Mouse (Mus musculus) stomach, postnatal 0 days (tissue): ENCODE results near the gene Ptprn2. TPM values are rescaled to one million over a fixed set of nuclear protein-coding genes. Genes with fewer than 3 reads are reported as not detected.

Experiments
- ATAC-seq: fragments of 200-750 bp; cut with Nextera tagmentation; 2 replicates; pipeline ENCODE4 v1.8.0; 2017; ENCODE audit not compliant: low FRiP score, low TSS enrichment
- DNase-seq: peaks from one replicate; pipeline ENCODE4 v3.0.0-alpha.2; 2016; ENCODE audit warnings: low spot score
- H3K27ac ChIP-seq: fragments of 300-500 bp; sonication (generic); replicated peaks from 2 replicates; pipeline ENCODE4 v1.5.1; 2014; ENCODE audit warnings: mild to moderate bottlenecking, control low read depth
- H3K27me3 ChIP-seq: fragments of 300-500 bp; sonication (generic); 2 replicates; pipeline ENCODE4 v1.6.1; 2014; ENCODE audit warnings: low read length; ENCODE audit not compliant: control insufficient read depth, insufficient read depth
- H3K36me3 ChIP-seq: fragments of 300-500 bp; sonication (generic); 2 replicates; pipeline ENCODE4 v1.6.1; 2014; ENCODE audit warnings: low read length, mixed read lengths; ENCODE audit not compliant: control insufficient read depth, insufficient read depth
- H3K4me1 ChIP-seq: fragments of 300-500 bp; sonication (generic); replicated peaks from 2 replicates; pipeline ENCODE4 v1.6.1; 2014; ENCODE audit warnings: antibody characterized with exemption; ENCODE audit not compliant: control insufficient read depth, insufficient read depth
- H3K4me2 ChIP-seq: fragments of 300-500 bp; sonication (generic); replicated peaks from 2 replicates; pipeline ENCODE4 v1.6.1; 2014; ENCODE audit warnings: low read depth, mild to moderate bottlenecking, control low read depth, moderate library complexity
- H3K4me3 ChIP-seq: fragments of 300-500 bp; sonication (generic); 2 replicates; pipeline ENCODE4 v1.5.1; 2014; ENCODE audit warnings: low read depth, low read length, control low read depth
- H3K9ac ChIP-seq: fragments of 300-500 bp; sonication (generic); 2 replicates; pipeline ENCODE4 v1.6.1; 2014; ENCODE audit warnings: mild to moderate bottlenecking, low read length, control low read depth, mixed read lengths
- H3K9me3 ChIP-seq: fragments of 300-500 bp; sonication (generic); 2 replicates; pipeline ENCODE4 v1.6.1; 2016; ENCODE audit warnings: low read length; ENCODE audit not compliant: control insufficient read depth
- CTCF ChIP-seq: IDR thresholded peaks from 2 replicates; pipeline ENCODE4 v1.5.1; 2016; ENCODE audit warnings: antibody characterized with exemption, low read depth, mild to moderate bottlenecking, moderate library complexity
- EP300 ChIP-seq: optimal IDR thresholded peaks from 2 replicates; pipeline ENCODE3; 2016; ENCODE audit warnings: antibody characterized with exemption
- WGBS: fragments of 180-500 bp; shearing (Covaris S2); extraction: QIAGEN DNeasy Blood & Tissue Kit; methylation state at CpG from one replicate; pipeline ENCODE4 v1.1.7; 2014; 5-methylcytosine and 5-hydroxymethylcytosine counted together
- polyA plus RNA-seq: library from polyadenylated mRNA; unstranded; fragments of >200 nt; fragmentation: Nextera tagmentation; extraction: Ambion mirVana; gene quantifications from 2 replicates; pipeline ENCODE4 v1.2.1, GENCODE M21; 2015

The Ptprn2 gene
- polyA plus RNA-seq, 1 experiment from 2014 or later = 6.0 TPM

DNA sequence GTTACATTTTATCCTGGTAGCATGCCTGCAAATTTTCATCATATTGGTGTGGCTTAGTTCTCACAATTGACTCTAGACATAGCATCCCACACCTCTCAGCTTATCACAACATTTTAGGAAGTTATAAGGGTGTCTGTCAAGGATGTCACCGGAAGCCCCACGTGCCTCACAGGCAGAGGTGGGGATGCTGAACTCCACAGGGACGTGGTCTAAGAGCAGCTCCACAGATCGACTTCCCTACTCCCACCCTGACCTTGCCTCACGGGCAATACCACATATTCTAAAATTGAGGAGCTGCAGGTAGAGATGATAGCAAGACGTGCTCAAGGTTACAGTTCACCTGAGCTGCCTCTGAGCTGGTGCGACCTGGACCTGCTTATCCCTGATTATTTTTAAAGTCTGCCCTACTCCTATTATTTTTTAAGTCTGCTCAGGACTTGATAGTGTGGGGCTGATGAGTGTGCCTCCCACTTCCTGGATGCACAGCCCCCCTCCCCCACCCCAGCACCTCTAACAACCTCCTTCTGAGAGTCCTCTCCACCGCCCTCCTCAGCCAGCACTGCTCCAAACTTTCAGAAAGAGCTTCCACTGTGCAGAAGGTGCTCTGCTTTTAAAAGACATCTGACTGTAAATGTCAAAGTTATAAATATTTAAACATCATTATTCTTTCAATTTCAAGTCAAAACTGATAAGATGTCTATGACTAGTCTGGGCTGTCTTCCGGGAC, 672.3 kb downstream of the Ptprn2 start:
- Histone ChIP-seq H3K4me2 (no peak overlapping the region), H3K27ac (no peak overlapping the region), H3K9ac (no peak overlapping the region), H3K4me1 (no peaks in the 10 kb centered on the region), H3K27me3 (peaks cover 25% of the 10 kb centered on the region), H3K4me3 (no peak overlapping the region), H3K9me3 (no peaks in the 10 kb centered on the region), H3K36me3 (no peaks in the 10 kb centered on the region)
- 24% methylated on average over 9 of the region's 9 CpGs for WGBS
- TF ChIP-seq CTCF (no peak), EP300 (no peak)
- ATAC-seq (no peak), DNase-seq (no peak)

GRCm38 (mm10) chr12:117158950-117159668, 673.6 kb downstream of the Ptprn2 start:
- DNase-seq (no peak), ATAC-seq (peak; percentile 66; the same call in 1 of the 2 replicates)
- no peak overlapping the region for H3K27ac ChIP-seq
- H3K27me3 ChIP-seq = peaks cover 17% of the 10 kb centered on the region
- no peaks in the 10 kb centered on the region for H3K36me3 ChIP-seq
- no peak overlapping the region for H3K4me2 ChIP-seq
- H3K4me1 ChIP-seq = no peaks in the 10 kb centered on the region
- no peak overlapping the region for H3K9ac ChIP-seq
- TF ChIP-seq EP300 (no peak), CTCF (no peak)
- H3K9me3 ChIP-seq = no peaks in the 10 kb centered on the region
- 26% methylated on average over 17 of the region's 17 CpGs for WGBS
- H3K4me3 ChIP-seq = no peak overlapping the region

GRCm38 (mm10) chr12:117159669-117160210, 674.2 kb downstream of the Ptprn2 start:
- WGBS = 11% methylated on average over 13 of the region's 15 CpGs
- H3K9me3 ChIP-seq = no peaks in the 10 kb centered on the region
- TF ChIP-seq CTCF (no peak), EP300 (no peak)
- DNase-seq (no peak), ATAC-seq (no peak)
- no peak overlapping the region for H3K27ac ChIP-seq
- no peaks in the 10 kb centered on the region for H3K36me3 ChIP-seq
- H3K9ac ChIP-seq = no peak overlapping the region
- peaks cover 17% of the 10 kb centered on the region for H3K27me3 ChIP-seq
- H3K4me1 ChIP-seq = no peaks in the 10 kb centered on the region
- H3K4me2 ChIP-seq = no peak overlapping the region
- no peak overlapping the region; the same call in 1 of the 2 replicates for H3K4me3 ChIP-seq

DNA sequence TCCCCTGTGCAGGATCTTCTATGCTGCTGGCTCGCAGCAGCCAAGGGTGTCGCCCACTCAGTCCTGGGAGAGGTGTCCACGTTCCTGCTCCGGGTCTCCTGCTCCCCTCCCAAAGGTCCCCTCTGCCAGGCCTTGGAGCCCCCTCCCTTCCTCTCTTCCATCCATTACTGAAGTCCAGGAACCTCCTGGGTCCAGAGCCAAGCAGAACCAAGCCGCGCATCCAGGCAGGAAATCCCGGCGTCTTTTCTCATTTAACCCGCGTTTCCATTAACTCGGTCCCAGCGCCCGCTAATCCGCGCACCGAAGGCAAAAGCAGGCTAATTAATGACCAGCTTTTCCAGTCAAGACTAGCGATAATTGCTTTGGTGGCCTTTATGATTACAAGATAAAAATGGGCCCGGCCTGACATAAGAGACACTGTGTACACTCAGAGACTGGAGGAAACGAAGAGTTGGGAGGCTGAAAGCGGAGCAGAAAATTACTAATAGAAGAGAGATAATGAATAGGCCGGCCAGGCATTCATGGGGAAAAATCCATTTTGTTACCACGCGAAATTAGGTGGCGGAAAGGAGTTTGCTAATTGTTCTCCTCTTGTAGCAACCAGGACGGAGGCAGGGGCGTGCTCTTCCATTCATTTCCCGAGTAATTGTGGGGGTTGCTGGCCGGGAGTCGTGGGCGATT, 674.8 kb downstream of the Ptprn2 start:
- no peaks in the 10 kb centered on the region for H3K4me1 ChIP-seq
- no peak overlapping the region for H3K27ac ChIP-seq
- H3K9ac ChIP-seq = no peak overlapping the region
- 9% methylated on average over 30 of the region's 30 CpGs for WGBS
- DNase-seq (no peak), ATAC-seq (no peak)
- H3K4me2 ChIP-seq = 0 out of 2 replicates have a peak overlapping the region, but pooled peaks have one; percentile 29
- TF ChIP-seq CTCF = no peak
- no peak for TF ChIP-seq EP300
- H3K27me3 ChIP-seq = peaks cover 14% of the 10 kb centered on the region
- no peak overlapping the region; the same call in 1 of the 2 replicates for H3K4me3 ChIP-seq
- H3K36me3 ChIP-seq = no peaks in the 10 kb centered on the region
- no peaks in the 10 kb centered on the region for H3K9me3 ChIP-seq

GRCm38 (mm10) chr12:117162180-117162579, 676.7 kb downstream of the Ptprn2 start:
- H3K9me3 ChIP-seq = no peaks in the 10 kb centered on the region
- ATAC-seq (no peak), DNase-seq (no peak)
- 53% methylated on average over 3 of the region's 3 CpGs for WGBS
- H3K9ac ChIP-seq = no peak overlapping the region
- no peak overlapping the region for H3K4me2 ChIP-seq
- no peak overlapping the region for H3K4me3 ChIP-seq
- H3K27me3 ChIP-seq = peaks cover 4% of the 10 kb centered on the region; the same call in 1 of the 2 replicates
- no peaks in the 10 kb centered on the region for H3K36me3 ChIP-seq
- no peak overlapping the region for H3K27ac ChIP-seq
- no peaks in the 10 kb centered on the region for H3K4me1 ChIP-seq
- no peak for TF ChIP-seq EP300
- TF ChIP-seq CTCF = no peak
